Mouse (Mus musculus) limb, embryonic 14.5 days (tissue): ENCODE data around the gene Ero1lb. TPM values are rescaled to one million over a fixed set of nuclear protein-coding genes. Genes with fewer than 3 reads are reported as not detected.
A peak's percentile ranks its signal among the peaks of the same experiment; 100 is the strongest.

Source experiments
- ATAC-seq: fragments of 200-750 bp; cut with Nextera tagmentation; 2 replicates; pipeline ENCODE4 v1.8.0; 2017; ENCODE audit warnings: low read depth, moderate number of reproducible peaks, moderate TSS enrichment; ENCODE audit not compliant: low FRiP score
- DNase-seq: peaks from one replicate; pipeline ENCODE4 v3.0.0-alpha.2; 2015; ENCODE audit warnings: low spot score
- H3K27ac ChIP-seq: fragments of 300-500 bp; sonication (generic); replicated peaks from 2 replicates; pipeline ENCODE4 v1.5.1; 2014; ENCODE audit warnings: low read depth, mild to moderate bottlenecking, low read length, moderate library complexity, mixed read lengths
- H3K27me3 ChIP-seq: fragments of 300-500 bp; sonication (generic); 2 replicates; pipeline ENCODE4 v1.6.1; 2014; ENCODE audit warnings: low read length, mixed read lengths; ENCODE audit not compliant: control insufficient read depth, insufficient read depth
- H3K36me3 ChIP-seq: fragments of 300-500 bp; sonication (generic); 2 replicates; pipeline ENCODE4 v1.6.1; 2014; ENCODE audit warnings: mild to moderate bottlenecking, low read length, moderate library complexity, mixed read lengths; ENCODE audit not compliant: control insufficient read depth, insufficient read depth
- H3K4me1 ChIP-seq: fragments of 300-500 bp; sonication (generic); 2 replicates; pipeline ENCODE4 v1.6.1; 2014; ENCODE audit warnings: antibody characterized with exemption, low read length, mixed read lengths; ENCODE audit not compliant: control insufficient read depth, insufficient read depth
- H3K4me2 ChIP-seq: fragments of 300-500 bp; sonication (generic); replicated peaks from 2 replicates; pipeline ENCODE4 v1.6.1; 2014; ENCODE audit warnings: low read depth, mild to moderate bottlenecking, low read length, moderate library complexity; ENCODE audit not compliant: severe bottlenecking
- H3K4me3 ChIP-seq: fragments of 300-500 bp; sonication (generic); replicated peaks from 2 replicates; pipeline ENCODE4 v1.5.1; 2014; ENCODE audit warnings: low read length
- H3K9ac ChIP-seq: fragments of 300-500 bp; sonication (generic); 2 replicates; pipeline ENCODE4 v1.6.1; 2014; ENCODE audit warnings: mild to moderate bottlenecking, low read depth, low read length, moderate library complexity; ENCODE audit not compliant: severe bottlenecking
- H3K9me3 ChIP-seq: fragments of 300-500 bp; sonication (generic); 2 replicates; pipeline ENCODE4 v1.6.1; 2016; ENCODE audit warnings: low read length; ENCODE audit not compliant: control insufficient read depth
- POLR2A ChIP-seq: fragments of 200-500 bp; IDR thresholded peaks from 2 replicates; pipeline ENCODE4 v1.8.0; 2012; ENCODE audit warnings: inconsistent platforms, mild to moderate bottlenecking, moderate library complexity, borderline replicate concordance; ENCODE audit not compliant: insufficient read depth, insufficient read length; ENCODE audit errors: extremely low read depth
- WGBS: fragments of 180-500 bp; shearing (Covaris S2); extraction: QIAGEN DNeasy Blood & Tissue Kit; methylation state at CpG from one replicate; pipeline ENCODE4 v1.1.7; 2014; 5-methylcytosine and 5-hydroxymethylcytosine counted together
- polyA plus RNA-seq, 2 experiments: library from polyadenylated mRNA; depleted of rRNA in 1 of 2; stranded (reverse) in 1 of 2; unstranded in 1 of 2; fragments of >200 nt; fragmentation: Nextera tagmentation in 1 of 2; extraction: Ambion mirVana in 1 of 2; gene quantifications; 2 replicates each; pipeline versions ENCODE4 v1.2.1 to v1.2.3; 2012 to 2014

Ero1lb gene
- 3.1 and 3.4 TPM in 2 replicates for polyA plus RNA-seq (2012; rRNA removed)
- 5.9 and 6.4 TPM in 2 replicates for polyA plus RNA-seq (2014; fragmentation: Nextera tagmentation; extraction: Ambion mirVana)

GRCm38 (mm10) chr13:12565621-12566390, at the start of gene Ero1lb:
Gene Ero1lb (plus strand): TSS chr13:12565874.
- no peaks in the 10 kb centered on the region for H3K4me1 ChIP-seq
- DNase-seq (peak; percentile 97), ATAC-seq (peak; percentile 99)
- H3K9ac ChIP-seq: peak within 1 kb of the TSS; percentile 68
- WGBS: under 1% methylated on average over 68 of the region's 73 CpGs
- H3K27ac ChIP-seq: no peak within 1 kb of the TSS
- no peaks in the 10 kb centered on the region for H3K9me3 ChIP-seq
- no peaks in the 10 kb centered on the region for H3K27me3 ChIP-seq
- 0 out of 2 replicates have a peak, but pooled peaks have one; percentile 33 for TF ChIP-seq POLR2A
- H3K4me3 ChIP-seq: peak within 1 kb of the TSS; percentile 82
- H3K36me3 ChIP-seq: no peaks in the 10 kb centered on the region
- peak within 1 kb of the TSS; percentile 78 for H3K4me2 ChIP-seq

GRCm38 (mm10) chr13:12519371-12519770, 46.3 kb upstream of the Ero1lb start:
- H3K4me1 ChIP-seq: no peaks in the 10 kb centered on the region; the same call in 1 of the 2 replicates
- H3K9me3 ChIP-seq: no peaks in the 10 kb centered on the region
- no peaks in the 10 kb centered on the region for H3K36me3 ChIP-seq
- WGBS: 2% methylated on average over 18 of the region's 18 CpGs
- peaks cover 4% of the 10 kb centered on the region; the same call in 1 of the 2 replicates for H3K27me3 ChIP-seq
- peak overlapping the region; percentile 43 for H3K4me3 ChIP-seq
- peak overlapping the region; percentile 91 for H3K4me2 ChIP-seq
- TF ChIP-seq POLR2A: 0 out of 2 replicates have a peak, but pooled peaks have one; percentile 5
- H3K27ac ChIP-seq: no peak overlapping the region
- DNase-seq: no peak
- peak overlapping the region; percentile 40; the same call in 1 of the 2 replicates for H3K9ac ChIP-seq
- peak; percentile 64; the same call in 1 of the 2 replicates for ATAC-seq

- WGBS: 2% methylated on average over 35 of the region's 35 CpGs
- peaks cover 4% of the 10 kb centered on the region; the same call in 1 of the 2 replicates for H3K27me3 ChIP-seq
Measured at GRCm38 (mm10) chr13:12519955-12520584, 45.6 kb upstream of the Ero1lb start, which contains the start of gene Edaradd. Gene Edaradd (minus strand): TSS chr13:12520438.

GRCm38 (mm10) chr13:12522346-12522745, 43.3 kb upstream of the Ero1lb start:
- Histone ChIP-seq H3K9ac (no peak overlapping the region), H3K27ac (no peak overlapping the region), H3K36me3 (no peaks in the 10 kb centered on the region), H3K4me1 (no peaks in the 10 kb centered on the region; the same call in 1 of the 2 replicates), H3K4me2 (no peak overlapping the region), H3K27me3 (peaks cover 4% of the 10 kb centered on the region; the same call in 1 of the 2 replicates), H3K4me3 (no peak overlapping the region), H3K9me3 (no peaks in the 10 kb centered on the region)
- no peak for TF ChIP-seq POLR2A
- DNase-seq (no peak), ATAC-seq (no peak)

More at GRCm38 (mm10) chr13:12519955-12520584, 45.6 kb upstream of the Ero1lb start, which contains the start of gene Edaradd:
- Histone ChIP-seq H3K4me2 (peak within 1 kb of the TSS; percentile 91), H3K27ac (no peak within 1 kb of the TSS), H3K36me3 (no peaks in the 10 kb centered on the region), H3K9me3 (no peaks in the 10 kb centered on the region), H3K4me3 (peak within 1 kb of the TSS; percentile 43), H3K4me1 (no peaks in the 10 kb centered on the region; the same call in 1 of the 2 replicates), H3K9ac (peak within 1 kb of the TSS; percentile 68)
- DNase-seq (peak; percentile 72), ATAC-seq (peak; percentile 85; the same call in 1 of the 2 replicates)
- 0 out of 2 replicates have a peak, but pooled peaks have one; percentile 32 for TF ChIP-seq POLR2A

GRCm38 (mm10) chr13:12525678-12526077, 40.0 kb upstream of the Ero1lb start:
- ATAC-seq (no peak), DNase-seq (no peak)
- 91% methylated on average over 4 of the region's 4 CpGs for WGBS
- no peaks in the 10 kb centered on the region for H3K9me3 ChIP-seq
- no peak for TF ChIP-seq POLR2A
- no peaks in the 10 kb centered on the region for H3K4me1 ChIP-seq
- no peak overlapping the region for H3K4me3 ChIP-seq
- H3K36me3 ChIP-seq: no peaks in the 10 kb centered on the region
- no peak overlapping the region for H3K9ac ChIP-seq
- no peaks in the 10 kb centered on the region for H3K27me3 ChIP-seq
- no peak overlapping the region for H3K27ac ChIP-seq
- H3K4me2 ChIP-seq: no peak overlapping the region
